Mouse (Mus musculus): ENCODE data around the gene Slc22a14.

DNA sequence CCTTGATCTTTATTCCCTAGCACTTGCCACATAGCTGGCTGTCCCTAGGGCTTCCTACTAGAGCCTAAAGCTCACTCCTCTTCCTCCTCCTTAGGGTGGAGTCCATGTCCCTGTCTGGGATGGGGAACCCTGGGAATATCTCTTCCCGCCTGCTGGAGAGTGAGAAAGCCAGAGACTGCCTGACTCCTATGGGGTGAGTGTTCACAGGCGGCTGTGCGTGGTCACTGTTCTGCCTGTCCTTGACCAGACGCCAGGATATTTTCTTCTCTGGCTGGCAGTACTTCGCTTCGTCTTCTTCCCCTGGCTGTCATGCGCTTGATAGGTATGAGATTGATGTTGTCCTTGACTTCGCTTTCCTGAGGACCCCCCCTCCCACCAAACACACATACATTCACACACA lies 19.0 kb downstream of the Slc22a14 start:
- TF ChIP-seq CEBPB (IDR thresholded peaks at IDR 0.05; ENCODE audit: insufficient read depth, poor library complexity, severe bottlenecking) = no peak
- TF ChIP-seq POLR2A (IDR thresholded peaks at IDR 0.05; ENCODE audit: insufficient read length, low read depth) = no peak
- no peak for TF ChIP-seq USF1 (IDR thresholded peaks at IDR 0.05; ENCODE audit: low read depth)
- no peak for TF ChIP-seq MYOD1 (IDR thresholded peaks at IDR 0.05; ENCODE audit: control insufficient read depth in 1 of 3, insufficient read length in 2 of 3, low read depth in 2 of 3)
- no peak for TF ChIP-seq MYOG (IDR thresholded peaks at IDR 0.05; ENCODE audit: control insufficient read depth in 1 of 3, insufficient read depth in 1 of 3, insufficient read length in 2 of 3, low read depth in 2 of 3)
- no peak for TF ChIP-seq TCF3 (IDR thresholded peaks at IDR 0.05; ENCODE audit: insufficient read length, low read depth)

Measured in myocyte (in vitro differentiated cells).